ENCODE assay signal across 17 mouse cellular contexts in the genomic region with DNA sequence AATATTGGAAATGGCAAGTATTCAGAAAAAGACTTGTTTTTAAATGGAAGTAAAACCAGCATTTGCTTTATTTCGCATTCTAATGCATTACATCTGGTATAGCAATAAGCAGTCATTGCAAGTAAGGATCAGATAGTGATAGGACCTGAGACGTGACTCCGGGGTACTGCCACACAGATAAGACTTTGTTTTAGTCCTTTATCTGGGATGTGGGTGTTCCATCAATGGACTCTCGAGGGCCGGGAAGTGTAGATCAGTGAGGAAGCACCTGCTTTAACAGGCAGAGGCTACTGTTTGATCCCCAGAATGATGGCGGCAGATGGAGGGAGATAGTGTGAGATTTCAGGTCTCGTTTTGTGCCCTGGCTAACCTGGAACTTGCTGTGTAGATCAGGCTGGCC.
"Had no signal": no experiment of that assay in that cellular context is flagged by ENCODE, and none has a peak within 500 bp of the region (broad histone marks: within the 10 kb centered on the region; RNA-seq: fewer than 3 reads in every experiment).

No protein-coding gene starts in this region.

- DNase-seq: kidney, adult 11 months; kidney, adult 9 months; kidney, postnatal 36 days; layer of hippocampus, adult 9-11 months; layer of hippocampus, postnatal 36 days; lung, postnatal 14 days; retina, postnatal 1 day; right cerebral cortex, postnatal 4 days; spleen, adult 18-20 months; thymus, adult 18-20 months; thymus, postnatal 14 days had no signal

- H3K27me3 ChIP-seq: limb, embryonic 15.5 days; lung, embryonic 15.5 days; midbrain, embryonic 15.5 days; neural tube, embryonic 12.5 days had no signal

- H3K36me3 ChIP-seq: limb, embryonic 15.5 days; lung, embryonic 15.5 days; midbrain, embryonic 15.5 days; neural tube, embryonic 12.5 days had no signal

- H3K27ac ChIP-seq: kidney, postnatal 0 days; limb, embryonic 15.5 days; lung, embryonic 15.5 days; midbrain, embryonic 10.5 days; midbrain, embryonic 15.5 days; neural tube, embryonic 12.5 days had no signal

- H3K9ac ChIP-seq: limb, embryonic 15.5 days; lung, embryonic 15.5 days; midbrain, embryonic 15.5 days; neural tube, embryonic 12.5 days had no signal

- H3K4me3 ChIP-seq: limb, embryonic 15.5 days; lung, embryonic 15.5 days; midbrain, embryonic 10.5 days; midbrain, embryonic 15.5 days; neural tube, embryonic 12.5 days had no signal

- H3K4me1 ChIP-seq: limb, embryonic 15.5 days; lung, embryonic 15.5 days; neural tube, embryonic 12.5 days had no signal

- H3K4me2 ChIP-seq: limb, embryonic 15.5 days; lung, embryonic 15.5 days; midbrain, embryonic 15.5 days; neural tube, embryonic 12.5 days had no signal

- H3K9me3 ChIP-seq: limb, embryonic 15.5 days; lung, embryonic 15.5 days; midbrain, embryonic 10.5 days; midbrain, embryonic 15.5 days; neural tube, embryonic 12.5 days had no signal

- ATAC-seq: midbrain, embryonic 15.5 days had no signal
